Mouse (Mus musculus) lung, embryonic 14.5 days (tissue): Measurements from ENCODE around the gene Aqp1. TPM values are rescaled to one million over a fixed set of nuclear protein-coding genes. Genes with fewer than 3 reads are reported as not detected.

Experiments used
- ATAC-seq: fragments of 200-750 bp; cut with Nextera tagmentation; 2 replicates; pipeline ENCODE4 v1.8.0; 2017; ENCODE audit warnings: mild to moderate bottlenecking, moderate TSS enrichment, moderate library complexity; ENCODE audit not compliant: insufficient read depth
- DNase-seq: peaks from one replicate; pipeline ENCODE4 v3.0.0-alpha.2; 2015
- H3K27ac ChIP-seq: fragments of 300-500 bp; sonication (generic); 2 replicates; pipeline ENCODE4 v1.5.1; 2014; ENCODE audit warnings: low read depth, mild to moderate bottlenecking, moderate library complexity
- H3K27me3 ChIP-seq: fragments of 300-500 bp; sonication (generic); 2 replicates; pipeline ENCODE4 v1.6.1; 2014; ENCODE audit warnings: low read length, control low read depth; ENCODE audit not compliant: insufficient read depth
- H3K36me3 ChIP-seq: fragments of 300-500 bp; sonication (generic); 2 replicates; pipeline ENCODE4 v1.6.1; 2014; ENCODE audit warnings: control low read depth; ENCODE audit not compliant: insufficient read depth
- H3K4me1 ChIP-seq: fragments of 300-500 bp; sonication (generic); 2 replicates; pipeline ENCODE4 v1.6.1; 2014; ENCODE audit warnings: antibody characterized with exemption, control low read depth; ENCODE audit not compliant: insufficient read depth
- H3K4me2 ChIP-seq: fragments of 300-500 bp; sonication (generic); 2 replicates; pipeline ENCODE4 v1.6.1; 2014; ENCODE audit warnings: mild to moderate bottlenecking
- H3K4me3 ChIP-seq: fragments of 300-500 bp; sonication (generic); 2 replicates; pipeline ENCODE4 v1.5.1; 2014; ENCODE audit warnings: low read depth, low read length
- H3K9ac ChIP-seq: fragments of 300-500 bp; sonication (generic); 2 replicates; pipeline ENCODE4 v1.6.1; 2014
- H3K9me3 ChIP-seq: fragments of 300-500 bp; sonication (generic); 2 replicates; pipeline ENCODE4 v1.6.1; 2016; ENCODE audit warnings: low read depth, low read length, control low read depth
- CTCF ChIP-seq: IDR thresholded peaks from 2 replicates; pipeline ENCODE4 v1.5.1; 2016; ENCODE audit warnings: antibody characterized with exemption, low read depth
- WGBS: fragments of 180-500 bp; shearing (Covaris S2); extraction: QIAGEN DNeasy Blood & Tissue Kit; methylation state at CpG from one replicate; pipeline ENCODE4 v1.1.7; 2014; 5-methylcytosine and 5-hydroxymethylcytosine counted together
- polyA plus RNA-seq: library from polyadenylated mRNA; unstranded; fragments of >200 nt; fragmentation: Nextera tagmentation; extraction: Ambion mirVana; gene quantifications from 2 replicates; pipeline ENCODE4 v1.2.1, GENCODE M21; 2014

Aqp1 gene
- polyA plus RNA-seq, 1 experiment from 2014 or later: 4.4 TPM

DNA sequence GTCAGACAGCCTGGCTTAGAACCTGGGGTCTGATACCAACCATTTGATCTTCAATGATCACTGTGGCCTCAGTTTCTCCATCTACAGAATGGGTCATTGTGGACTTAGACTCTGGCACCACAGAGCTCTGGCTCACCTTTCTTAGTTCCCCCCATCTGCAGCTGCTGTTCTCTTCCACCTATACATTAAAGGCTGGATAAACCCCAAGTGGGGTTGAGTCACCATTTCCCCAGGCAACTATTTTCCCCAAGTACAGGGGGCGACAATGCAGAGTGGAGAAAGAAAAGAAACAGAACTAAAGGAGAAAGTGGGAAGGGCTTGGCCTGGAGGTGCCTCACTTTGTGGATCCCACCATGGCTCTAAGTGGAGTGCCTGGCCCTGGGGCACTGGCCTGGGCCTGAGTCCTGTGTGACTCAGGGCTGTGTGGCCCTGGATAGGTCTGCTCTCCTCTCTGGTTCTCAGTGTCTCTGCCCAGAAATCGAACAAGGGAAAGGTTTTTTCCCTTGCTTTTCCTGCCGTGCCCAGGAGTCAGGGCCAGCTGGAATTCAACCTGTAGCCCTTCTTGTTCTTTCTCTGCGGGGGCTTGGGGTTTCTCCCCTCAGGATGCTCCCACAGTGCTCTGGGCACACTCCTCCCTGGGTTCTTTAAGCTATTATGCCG, 20.9 kb downstream of the Aqp1 start:
- no peaks in the 10 kb centered on the region for H3K27me3 ChIP-seq
- H3K36me3 ChIP-seq: no peaks in the 10 kb centered on the region
- peak overlapping the region; percentile 1; the same call in 1 of the 2 replicates for H3K9ac ChIP-seq
- 60% methylated on average over 5 of the region's 5 CpGs for WGBS
- no peak overlapping the region for H3K4me2 ChIP-seq
- H3K27ac ChIP-seq: no peak overlapping the region
- H3K9me3 ChIP-seq: no peaks in the 10 kb centered on the region
- no peak for ATAC-seq
- H3K4me1 ChIP-seq: peaks cover 22% of the 10 kb centered on the region; the same call in 1 of the 2 replicates
- DNase-seq: no peak
- no peak overlapping the region for H3K4me3 ChIP-seq
- no peak for TF ChIP-seq CTCF

DNA sequence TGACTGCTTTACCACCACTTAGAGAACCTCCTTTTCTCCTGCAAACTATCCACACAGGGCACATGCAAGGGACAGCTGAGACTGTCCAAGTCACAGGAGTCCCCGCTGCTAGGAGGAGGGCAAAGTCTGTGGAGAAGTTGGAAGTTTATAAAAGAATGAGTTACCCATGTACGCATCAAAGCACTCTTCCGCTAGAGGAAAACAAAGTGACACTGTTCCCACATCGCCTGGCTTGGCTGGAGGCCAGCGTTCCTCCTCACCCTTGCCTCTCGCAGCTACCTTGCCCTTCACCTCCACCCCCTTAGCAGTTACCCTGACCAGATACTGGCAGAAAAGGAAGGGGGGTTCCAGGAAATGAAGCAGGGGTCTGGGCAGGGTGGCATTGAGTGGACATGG, 21.4 kb downstream of the Aqp1 start:
- Histone ChIP-seq H3K4me3 (no peak overlapping the region), H3K27me3 (no peaks in the 10 kb centered on the region), H3K36me3 (no peaks in the 10 kb centered on the region), H3K27ac (no peak overlapping the region), H3K4me2 (no peak overlapping the region), H3K4me1 (peaks cover 22% of the 10 kb centered on the region; the same call in 1 of the 2 replicates), H3K9ac (peak overlapping the region; percentile 1; the same call in 1 of the 2 replicates), H3K9me3 (no peaks in the 10 kb centered on the region)
- peak; percentile 18; the same call in 1 of the 2 replicates for ATAC-seq
- peak; percentile 59 for DNase-seq
- TF ChIP-seq CTCF: no peak
- WGBS: 39% methylated on average over 6 of the region's 6 CpGs

DNA sequence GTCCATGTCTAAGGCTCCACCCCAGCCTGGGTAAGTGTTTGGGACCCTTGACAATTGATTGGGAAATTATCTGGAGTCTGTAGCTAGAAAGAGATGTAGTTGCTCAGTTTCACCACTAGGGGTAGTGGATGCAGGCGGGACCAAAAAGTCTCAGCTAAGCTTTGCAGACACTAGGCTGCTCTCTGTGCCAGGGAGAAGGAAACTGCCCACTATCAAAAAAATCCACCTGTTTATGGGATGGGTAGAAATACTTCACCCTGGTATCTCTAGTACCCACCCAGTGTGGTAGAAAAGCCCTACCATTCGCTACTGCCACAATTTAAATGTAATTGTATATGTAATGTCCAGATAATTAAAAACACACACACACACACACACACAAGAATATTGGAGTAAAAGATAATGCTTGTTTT, 22.5 kb downstream of the Aqp1 start:
- WGBS: 31% methylated on average over 2 of the region's 2 CpGs
- Histone ChIP-seq H3K27me3 (no peaks in the 10 kb centered on the region), H3K9me3 (no peaks in the 10 kb centered on the region), H3K4me3 (no peak overlapping the region), H3K4me1 (peaks cover 22% of the 10 kb centered on the region; the same call in 1 of the 2 replicates), H3K36me3 (no peaks in the 10 kb centered on the region), H3K27ac (no peak overlapping the region), H3K9ac (no peak overlapping the region), H3K4me2 (no peak overlapping the region)
- ATAC-seq (no peak), DNase-seq (peak; percentile 61)
- TF ChIP-seq CTCF: peak; percentile 83

DNA sequence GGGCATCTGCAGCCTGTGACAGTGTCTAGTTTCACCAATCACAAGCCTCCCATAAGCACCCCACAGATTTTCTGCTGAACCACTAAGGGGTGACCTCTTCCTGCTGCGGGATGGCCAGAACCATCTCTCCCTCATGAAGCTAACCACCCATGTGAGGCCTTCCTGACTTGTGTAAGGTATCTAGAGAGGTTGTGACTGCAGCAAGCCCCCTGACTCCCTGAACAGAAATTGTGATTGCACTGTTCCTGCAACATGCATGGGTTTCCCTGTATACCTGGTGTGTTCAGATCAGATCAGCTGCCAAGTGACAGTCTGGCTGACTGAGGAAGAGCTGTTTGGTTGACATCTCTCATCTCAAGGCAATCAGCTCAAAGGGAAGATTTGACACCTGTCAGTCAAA, 26.4 kb downstream of the Aqp1 start:
- H3K9me3 ChIP-seq: no peaks in the 10 kb centered on the region
- ATAC-seq (no peak), DNase-seq (no peak)

DNA sequence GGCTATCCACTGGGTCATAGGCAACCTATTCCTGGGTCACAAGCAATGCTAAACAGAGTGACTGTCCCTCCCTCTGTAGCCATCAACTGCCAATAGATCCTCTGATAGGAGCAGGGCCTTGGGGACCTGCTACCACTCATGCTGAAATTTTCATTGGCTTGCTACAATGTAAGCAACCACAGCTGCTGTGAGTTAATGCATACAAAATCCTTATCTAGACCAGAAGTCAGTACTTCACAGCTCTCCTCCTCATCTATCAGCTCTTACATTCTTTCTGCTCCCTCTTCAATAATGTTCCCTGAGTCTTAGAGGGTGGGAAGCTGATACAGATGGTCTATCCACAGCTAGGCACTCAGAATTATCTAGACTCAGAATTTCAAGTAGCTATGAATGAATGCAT, 30.9 kb downstream of the Aqp1 start:
- Histone ChIP-seq H3K27ac (no peak overlapping the region), H3K9me3 (no peaks in the 10 kb centered on the region), H3K4me1 (no peaks in the 10 kb centered on the region), H3K36me3 (no peaks in the 10 kb centered on the region), H3K9ac (no peak overlapping the region), H3K27me3 (no peaks in the 10 kb centered on the region), H3K4me3 (no peak overlapping the region), H3K4me2 (no peak overlapping the region)
- DNase-seq (no peak), ATAC-seq (no peak)
- no peak for TF ChIP-seq CTCF

More for the DNA sequence above, 26.4 kb downstream of the Aqp1 start:
- Histone ChIP-seq H3K4me1 (peaks cover 2% of the 10 kb centered on the region; the same call in 1 of the 2 replicates), H3K4me2 (no peak overlapping the region), H3K36me3 (no peaks in the 10 kb centered on the region), H3K27me3 (no peaks in the 10 kb centered on the region), H3K9ac (no peak overlapping the region), H3K27ac (no peak overlapping the region), H3K4me3 (no peak overlapping the region)
- 78% methylated on average over 1 of the region's 1 CpGs for WGBS
- TF ChIP-seq CTCF: no peak

DNA sequence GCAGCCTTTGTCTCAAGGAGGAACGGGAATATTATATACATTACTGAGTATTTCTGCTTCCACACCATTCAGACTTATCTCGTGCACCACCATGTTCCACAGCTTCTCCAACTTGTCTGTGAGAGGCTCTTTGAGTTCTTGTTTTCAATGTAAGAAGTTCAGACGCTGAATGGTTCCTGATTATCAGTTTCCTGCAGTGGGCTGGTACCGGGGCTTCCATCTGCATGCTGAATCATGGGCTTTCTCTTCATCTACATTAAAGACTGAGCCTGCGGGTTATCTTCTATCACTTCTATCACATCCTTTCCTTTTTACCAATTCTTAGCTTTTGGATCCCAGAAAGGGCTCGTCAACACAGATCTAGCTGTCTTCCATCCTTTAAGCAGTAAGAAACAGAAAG, 34.6 kb downstream of the Aqp1 start:
- no peaks in the 10 kb centered on the region for H3K27me3 ChIP-seq
- no peak overlapping the region for H3K4me3 ChIP-seq
- H3K36me3 ChIP-seq: no peaks in the 10 kb centered on the region
- DNase-seq (no peak), ATAC-seq (no peak)
- H3K27ac ChIP-seq: no peak overlapping the region
- no peak overlapping the region for H3K9ac ChIP-seq
- no peak for TF ChIP-seq CTCF
- no peak overlapping the region for H3K4me2 ChIP-seq
- 84% methylated on average over 6 of the region's 6 CpGs for WGBS
- H3K4me1 ChIP-seq: no peaks in the 10 kb centered on the region
- no peaks in the 10 kb centered on the region for H3K9me3 ChIP-seq

DNA sequence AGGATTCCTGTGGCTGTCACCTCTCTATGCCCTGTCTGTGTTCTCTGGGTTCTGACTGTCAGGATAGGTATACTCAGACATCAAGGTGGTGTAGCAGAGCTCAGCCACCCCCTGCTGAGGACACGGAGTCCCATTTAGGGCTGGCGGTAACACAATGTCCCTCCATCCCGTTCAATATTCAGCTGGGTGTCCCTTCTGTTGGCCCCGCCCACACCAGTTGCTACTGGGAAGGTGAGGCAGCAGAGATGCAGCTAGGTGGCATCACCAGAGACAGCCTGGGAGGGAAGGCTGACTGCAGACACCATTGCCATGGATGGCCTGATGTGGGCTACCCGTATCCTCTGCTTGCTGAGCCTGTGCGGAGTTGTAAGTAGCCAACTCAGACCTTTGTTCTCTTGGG, 39.8 kb downstream of the Aqp1 start, which contains the start of gene Ghrhr:
Gene Ghrhr, plus strand, starts transcription at position 220 of the 400 bp plus-strand sequence.
- TF ChIP-seq CTCF: no peak
- no peak for ATAC-seq

More for the DNA sequence above, 39.8 kb downstream of the Aqp1 start, which contains the start of gene Ghrhr:
- Histone ChIP-seq H3K4me1 (no peaks in the 10 kb centered on the region), H3K4me2 (no peak within 1 kb of the TSS), H3K9ac (no peak within 1 kb of the TSS), H3K36me3 (no peaks in the 10 kb centered on the region), H3K27ac (no peak within 1 kb of the TSS), H3K9me3 (no peaks in the 10 kb centered on the region), H3K4me3 (no peak within 1 kb of the TSS), H3K27me3 (no peaks in the 10 kb centered on the region)
- DNase-seq: no peak
- 73% methylated on average over 6 of the region's 6 CpGs for WGBS
